Comparison of ENCODE assay signal across 26 mouse cellular contexts in genomic region chr11:3585983-3586618, GRCm38 (mm10). TPM values are rescaled to one million over a fixed set of nuclear protein-coding genes. Genes with fewer than 3 reads are reported as not detected.
DNase-seq lines count a peak whose midpoint lies in the region; ATAC-seq and TF ChIP-seq lines count a peak whose summit lies in the region.
"Had no signal": no experiment of that assay in that cellular context is flagged by ENCODE, and none has a peak within 500 bp of the region (broad histone marks: within the 10 kb centered on the region; RNA-seq: fewer than 3 reads in every experiment).

No protein-coding gene starts in this region.

- 49% methylated on average over 6 of the region's 6 CpGs for WGBS in lung, embryonic 14.5 days

- TF ChIP-seq CTCF in lung, embryonic 14.5 days (IDR thresholded peaks at IDR 0.05; ENCODE audit: low read depth), result no peak
- no peak for TF ChIP-seq CTCF in MEL (IDR thresholded peaks at IDR 0.05 in 2 of 3, conservative IDR thresholded peaks at IDR 0.05 in 1 of 3; ENCODE audit: control insufficient read depth in 1 of 3, insufficient read depth in 1 of 3, low read depth in 2 of 3, low read length in 3 of 3, poor library complexity in 1 of 3, severe bottlenecking in 1 of 3)

- no peak overlapping the region for H3K9ac ChIP-seq in lung, embryonic 14.5 days
- H3K9ac ChIP-seq in MEL (ENCODE audit: control insufficient read depth, low read depth, low read length, poor library complexity, severe bottlenecking), result no peak overlapping the region
- H3K9ac ChIP-seq: embryonic facial prominence, embryonic 15.5 days; heart, embryonic 12.5 days; hindbrain, embryonic 12.5 days had no signal

- no peak overlapping the region for H3K4me3 ChIP-seq in lung, embryonic 14.5 days (ENCODE audit: low read depth, low read length)
- H3K4me3 ChIP-seq in MEL (ENCODE audit: control insufficient read depth in 1 of 2, insufficient read depth in 1 of 2, low read depth in 2 of 2, low read length in 2 of 2), result no peak overlapping the region
- H3K4me3 ChIP-seq: embryonic facial prominence, embryonic 15.5 days; erythroblast, embryonic 14.5 days; forebrain, embryonic 10.5 days; gastrocnemius, adult 2 months; heart, embryonic 12.5 days; hindbrain, embryonic 12.5 days had no signal

- no peak for TF ChIP-seq EP300 in MEL (IDR thresholded peaks at IDR 0.05; ENCODE audit: low read depth in 1 of 2, low read length in 2 of 2)

- H3K79me2 ChIP-seq in MEL (ENCODE audit: control insufficient read depth, insufficient read depth, low read length, poor library complexity), result no peaks in the 10 kb centered on the region

- no peaks in the 10 kb centered on the region for H3K36me3 ChIP-seq in lung, embryonic 14.5 days (ENCODE audit: insufficient read depth)
- H3K36me3 ChIP-seq in MEL (ENCODE audit: control insufficient read depth in 1 of 2, insufficient read depth in 2 of 2, low read length in 2 of 2), result peaks cover 0 to 20% of the 10 kb centered on the region in 2 experiments; a peak in 2 of 4 replicates
- H3K36me3 ChIP-seq: embryonic facial prominence, embryonic 15.5 days; forebrain, embryonic 10.5 days; G1E; heart, embryonic 12.5 days; hindbrain, embryonic 12.5 days had no signal

- DNase-seq in lung, embryonic 14.5 days, result peak; percentile 26
- no peak for DNase-seq in lung, postnatal 14 days
- peak; percentile 20 for DNase-seq in 3T3-L1 (ENCODE audit: low read depth, low spot score)
- no peak for DNase-seq in MEL (ENCODE audit: low read depth, low spot score)
- peak; percentile 67 for DNase-seq in R1 (ENCODE audit: low read depth, low spot score)
- DNase-seq in adrenal gland, postnatal 10 days, result no peak
- no peak for DNase-seq in adrenal gland, postnatal 36 days
- DNase-seq: adrenal gland, adult 2 months; B cell, adult 2 months; cerebellum, adult 11 months; cerebellum, adult 8-10 months; cerebellum, postnatal 14 days; embryo, embryonic 11 days; gastrocnemius, adult 2 months; gastrocnemius, postnatal 25 days; heart, postnatal 36 days had no signal

- no peak overlapping the region for H3K27ac ChIP-seq in lung, embryonic 14.5 days (ENCODE audit: low read depth)
- H3K27ac ChIP-seq in MEL (ENCODE audit: control insufficient read depth, low read depth, low read length), result no peak overlapping the region; the same call in 1 of the 2 replicates
- H3K27ac ChIP-seq: embryonic facial prominence, embryonic 15.5 days; forebrain, embryonic 10.5 days; gastrocnemius, adult 2 months; hindbrain, embryonic 12.5 days had no signal

- H3K4me1 ChIP-seq in lung, embryonic 14.5 days (ENCODE audit: insufficient read depth), result no peaks in the 10 kb centered on the region
- peaks cover 23 to 41% of the 10 kb centered on the region in 2 experiments; a peak in 3 of 4 replicates for H3K4me1 ChIP-seq in MEL (ENCODE audit: control insufficient read depth in 1 of 2, insufficient read depth in 2 of 2, low read length in 2 of 2)
- H3K4me1 ChIP-seq: embryonic facial prominence, embryonic 15.5 days; forebrain, embryonic 10.5 days; hindbrain, embryonic 12.5 days had no signal

- no peak overlapping the region for H3K4me2 ChIP-seq in lung, embryonic 14.5 days
- H3K4me2 ChIP-seq: embryonic facial prominence, embryonic 15.5 days; heart, embryonic 12.5 days; hindbrain, embryonic 12.5 days had no signal

- ATAC-seq in lung, embryonic 14.5 days (ENCODE audit: insufficient read depth), result no peak
- ATAC-seq: CD4-positive, CD25-positive, alpha-beta regulatory T cell, adult 4 months; forebrain, embryonic 14.5 days; hindbrain, embryonic 16.5 days; inflammation-experienced regulatory T-cells, adult 6 months had no signal

- no peak for TF ChIP-seq POLR2A in MEL (IDR thresholded peaks at IDR 0.05; ENCODE audit: control insufficient read depth in 1 of 2, insufficient read depth in 1 of 2, low read depth in 1 of 2, low read length in 2 of 2, poor library complexity in 1 of 2)

- TF ChIP-seq RAD21 in MEL (IDR thresholded peaks at IDR 0.05; ENCODE audit: low read depth, low read length), result no peak

- no peaks in the 10 kb centered on the region for H3K9me3 ChIP-seq in lung, embryonic 14.5 days (ENCODE audit: low read depth, low read length)
- no peaks in the 10 kb centered on the region for H3K9me3 ChIP-seq in MEL (replicated peaks; ENCODE audit: insufficient read depth, low read length)
- H3K9me3 ChIP-seq: embryonic facial prominence, embryonic 15.5 days; G1E; hindbrain, embryonic 12.5 days had no signal

- no peaks in the 10 kb centered on the region for H3K27me3 ChIP-seq in lung, embryonic 14.5 days (ENCODE audit: insufficient read depth, low read length)
- H3K27me3 ChIP-seq in MEL (ENCODE audit: control insufficient read depth in 1 of 2, insufficient read depth in 2 of 2, low read length in 2 of 2), result no peaks in the 10 kb centered on the region
- H3K27me3 ChIP-seq: embryonic facial prominence, embryonic 15.5 days; heart, embryonic 12.5 days; hindbrain, embryonic 12.5 days had no signal

TF ChIP-seq in MEL, 35 proteins besides CTCF, POLR2A, EP300 and RAD21:
- TF ChIP-seq UBTF (IDR thresholded peaks at IDR 0.05; ENCODE audit: borderline replicate concordance, insufficient read depth, low read depth, low read length) (no peak), ETS1 (IDR thresholded peaks at IDR 0.05; ENCODE audit: low read depth, low read length) (peak; percentile 30; the same call in 1 of the 2 replicates)
TF ChIP-seq in MEL: peak in this region for 1.

RNA-seq across cellular contexts. Expression of gene Smtn, which starts 45.7 kb away (rescaled TPM):
- polyA plus RNA-seq in lung, embryonic 14.5 days (2014; fragmentation: Nextera tagmentation; extraction: Ambion mirVana), result 103 and 108 TPM in 2 replicates
- 203 and 204 TPM in 2 replicates for total RNA-seq in MEL (2012; rRNA removed)
- 100 to 1,000 TPM in 1 of 2 experiments, not detected in 1; 370 TPM for polyA plus RNA-seq in MEL (2012; ENCODE audit: insufficient read depth in 1 of 2, insufficient read length in 2 of 2, low read depth in 1 of 2, low replicate concordance in 2 of 2, missing spikeins in 1 of 2)
- total RNA-seq in adrenal gland, postnatal 10 days (2021), result 10 to 100 TPM; 63.4 to 81.0 TPM
- 10 to 100 TPM; 44.9 to 71.7 TPM for total RNA-seq in adrenal gland, postnatal 36 days (2021)
- total RNA-seq: G1E had no signal
- polyA plus RNA-seq: G1E had no signal

Comparison
In these comparisons a context has a peak if more than half of its experiments do, and no peak if none do; other contexts are left out.
1. DNase-seq: peak in lung, embryonic 14.5 days (single experiment), 3T3-L1 (single experiment) and R1 (single experiment); none in lung, postnatal 14 days (single experiment), MEL (single experiment), adrenal gland, postnatal 10 days (single experiment) and adrenal gland, postnatal 36 days (0 of 2).